Mouse (Mus musculus): Measurements from ENCODE around the gene Rab6b. TPM values are rescaled to one million over a fixed set of nuclear protein-coding genes. Genes with fewer than 3 reads are reported as not detected.

The Rab6b gene
- 1.1 and 1.8 TPM in 2 replicates for total RNA-seq (2014; fragmentation: Nextera tagmentation)
- total RNA-seq (2017) = 0.30 and 0.38 TPM in 2 replicates

DNA sequence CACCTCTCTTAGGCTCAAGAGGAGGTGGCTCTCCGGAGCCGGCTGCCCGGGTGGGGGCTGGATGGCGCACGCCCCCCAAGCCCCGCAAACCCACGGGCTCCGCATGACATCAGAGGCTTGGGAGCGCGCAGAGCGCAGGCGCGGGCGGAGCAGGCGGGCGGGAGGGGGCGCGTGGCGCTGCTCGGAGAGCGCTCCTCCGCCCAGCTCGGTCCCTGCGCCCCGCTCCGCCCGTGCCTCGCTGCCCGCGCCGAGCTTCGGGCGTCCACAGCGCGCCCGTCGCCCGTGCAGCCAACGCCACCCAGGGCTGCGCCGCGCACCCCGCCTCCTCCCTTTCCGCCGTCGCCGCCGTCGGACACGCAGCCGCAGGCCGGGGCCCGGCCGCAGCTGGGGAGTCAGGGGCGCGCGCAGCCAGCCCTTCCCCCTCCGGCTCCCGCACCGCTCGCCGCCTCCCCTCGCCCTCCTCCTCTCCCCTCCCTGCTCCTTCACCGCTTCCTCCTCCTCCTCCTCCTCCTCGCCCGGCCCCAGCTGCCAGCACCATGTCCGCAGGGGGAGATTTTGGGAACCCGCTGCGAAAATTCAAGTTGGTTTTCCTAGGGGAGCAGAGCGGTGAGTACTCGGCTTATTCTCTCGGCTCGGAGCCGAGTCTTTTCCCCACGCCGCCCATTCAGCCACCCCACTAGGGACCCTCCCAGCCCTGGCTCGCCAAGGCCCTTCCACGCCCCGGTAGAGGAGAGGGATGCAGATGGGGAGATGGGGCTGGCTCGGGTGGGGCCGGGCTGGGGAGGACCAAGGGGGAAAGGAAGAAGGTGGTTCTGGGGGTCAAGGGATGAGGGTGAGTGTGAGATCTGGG lies at the start of gene Rab6b:
Gene Rab6b (plus strand): TSS at position 167 of the 850 bp plus-strand sequence.
- ATAC-seq (replicated peaks; ENCODE audit: low FRiP score, low TSS enrichment, poor library complexity, severe bottlenecking) = no peak

DNA sequence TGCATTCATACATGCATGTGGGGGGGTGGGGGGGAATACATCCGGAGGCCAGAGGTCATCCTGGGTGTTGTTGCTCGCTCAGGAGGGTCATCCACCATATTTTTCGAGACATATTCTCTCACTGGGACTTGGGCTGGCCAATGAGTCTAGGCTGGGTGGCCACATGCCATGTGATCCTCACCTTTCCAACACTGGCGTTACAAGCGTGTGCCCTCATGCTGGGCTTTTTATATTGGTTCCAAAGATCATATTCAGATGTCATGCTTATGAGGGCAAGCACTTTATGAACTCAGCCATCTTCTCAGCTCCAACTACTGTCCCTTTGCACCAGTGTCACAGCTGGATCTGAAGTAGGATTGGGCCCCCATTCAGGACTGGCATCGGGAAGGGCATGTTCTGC lies 48.0 kb upstream of the Rab6b start:
- ATAC-seq (replicated peaks; ENCODE audit: low FRiP score, low TSS enrichment, poor library complexity, severe bottlenecking) = no peak

DNA sequence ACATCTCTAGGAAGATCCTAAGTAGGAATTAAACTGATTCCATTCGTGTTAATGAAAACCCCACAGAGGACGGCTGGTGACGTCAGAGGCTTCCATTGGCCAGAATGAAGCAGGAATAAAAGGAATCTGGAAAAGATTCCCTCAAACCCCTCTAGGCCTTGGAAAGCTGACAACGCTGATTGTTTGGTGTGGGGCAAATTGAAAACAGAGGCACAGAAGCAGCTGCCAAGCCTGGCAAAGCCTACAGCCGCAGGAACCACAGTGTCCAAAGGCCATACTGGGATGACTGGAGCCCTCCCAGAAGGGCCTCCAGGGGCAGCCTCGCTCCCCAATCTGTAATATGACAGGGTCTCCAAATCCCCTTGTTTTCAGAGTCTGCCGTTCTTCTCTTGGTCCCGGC lies 44.7 kb upstream of the Rab6b start:
- no peak for ATAC-seq (replicated peaks; ENCODE audit: low FRiP score, low TSS enrichment, poor library complexity, severe bottlenecking)

DNA sequence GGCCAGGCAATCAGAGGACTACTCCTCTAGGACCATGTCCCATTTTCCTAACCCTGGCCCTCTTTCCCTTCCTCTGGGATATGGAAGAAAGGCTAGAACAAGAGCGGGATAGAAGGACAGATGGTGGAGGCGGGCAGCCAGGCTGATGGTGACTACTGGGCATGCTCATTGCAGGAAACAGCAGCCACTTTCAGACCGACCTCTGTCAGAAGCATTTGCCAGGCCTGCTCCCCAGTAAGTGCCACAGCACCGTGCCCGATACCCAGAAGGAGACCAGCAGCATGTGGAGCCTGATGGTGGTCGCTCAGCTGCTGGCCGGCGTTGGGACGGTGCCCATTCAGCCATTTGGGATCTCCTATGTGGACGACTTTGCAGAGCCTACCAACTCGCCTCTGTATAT lies 43.9 kb upstream of the Rab6b start:
- ATAC-seq (replicated peaks; ENCODE audit: low FRiP score, low TSS enrichment, poor library complexity, severe bottlenecking) = no peak

DNA sequence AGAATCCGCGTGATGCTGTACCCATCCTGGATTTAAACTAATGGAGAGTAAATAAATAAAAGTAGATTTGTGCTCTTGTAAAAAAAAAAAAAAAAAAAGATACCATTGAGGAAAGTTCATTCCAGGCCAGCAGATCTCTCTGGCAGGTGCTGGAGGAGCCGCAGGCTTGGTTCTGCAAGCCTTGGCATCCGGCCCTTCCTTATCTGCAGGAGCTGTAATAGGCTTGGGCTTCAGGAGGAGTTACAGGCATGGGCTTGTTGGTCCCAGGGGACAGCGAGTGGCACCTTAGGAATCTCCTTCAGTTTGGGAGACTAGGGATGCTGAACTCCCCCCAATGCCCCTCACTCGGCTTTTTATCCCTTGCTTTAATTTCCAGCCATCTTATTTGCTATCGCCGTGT lies 42.8 kb upstream of the Rab6b start:
- no peak for ATAC-seq (replicated peaks; ENCODE audit: low FRiP score, low TSS enrichment, poor library complexity, severe bottlenecking)

DNA sequence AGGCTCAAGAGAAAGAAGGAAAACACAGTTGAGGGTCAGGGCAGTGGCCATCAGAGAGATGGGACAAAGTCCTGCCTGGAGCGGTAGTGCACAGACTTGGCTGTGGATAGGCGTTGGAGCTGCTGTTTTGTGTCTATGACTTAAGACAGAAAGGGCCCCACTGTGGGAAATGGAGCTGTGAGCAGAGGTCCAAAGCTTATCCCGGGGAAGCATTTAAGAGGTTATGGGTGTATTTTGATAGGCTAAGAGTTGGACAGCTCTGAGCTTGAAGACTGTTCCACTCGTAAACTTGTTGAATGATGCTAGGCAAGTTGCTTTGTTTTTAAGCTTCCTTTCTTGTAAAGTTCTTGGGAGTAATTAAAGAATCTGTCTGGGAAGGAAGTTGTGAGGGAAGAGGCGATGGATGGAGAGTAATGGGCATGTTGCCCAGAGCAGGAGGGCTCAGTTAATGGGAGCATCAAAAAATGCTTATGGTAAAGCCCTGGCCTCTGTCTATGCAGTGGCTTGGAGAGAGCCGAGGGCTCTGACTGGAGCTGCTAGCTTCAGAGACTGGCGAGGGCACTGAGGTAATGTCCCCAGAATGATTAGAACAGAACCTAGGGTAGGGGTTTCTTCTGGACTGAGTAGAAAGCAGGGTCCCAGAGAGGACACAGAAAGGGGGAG lies 39.9 kb upstream of the Rab6b start:
- no peak for ATAC-seq (replicated peaks; ENCODE audit: low FRiP score, low TSS enrichment, poor library complexity, severe bottlenecking)

DNA sequence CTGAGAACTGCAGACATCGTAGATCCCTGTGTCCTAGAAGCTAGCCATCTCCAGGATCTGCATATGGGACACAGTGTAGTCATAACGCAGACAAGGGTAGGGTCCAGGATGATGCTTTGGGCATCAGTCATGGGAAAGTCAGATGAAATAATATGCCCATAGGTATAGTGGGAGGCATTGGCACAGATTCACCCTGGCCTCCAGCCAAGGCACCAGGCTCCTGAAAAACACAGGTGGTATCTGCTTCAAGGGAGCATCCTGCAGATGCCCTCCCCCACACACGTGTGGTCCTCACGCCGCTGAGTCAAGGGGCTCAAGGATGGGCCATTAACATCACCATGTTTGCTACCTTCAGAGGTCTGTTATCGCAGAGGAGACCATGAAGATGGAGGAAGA lies 39.4 kb upstream of the Rab6b start:
- ATAC-seq (replicated peaks; ENCODE audit: low FRiP score, low TSS enrichment, poor library complexity, severe bottlenecking) = no peak

DNA sequence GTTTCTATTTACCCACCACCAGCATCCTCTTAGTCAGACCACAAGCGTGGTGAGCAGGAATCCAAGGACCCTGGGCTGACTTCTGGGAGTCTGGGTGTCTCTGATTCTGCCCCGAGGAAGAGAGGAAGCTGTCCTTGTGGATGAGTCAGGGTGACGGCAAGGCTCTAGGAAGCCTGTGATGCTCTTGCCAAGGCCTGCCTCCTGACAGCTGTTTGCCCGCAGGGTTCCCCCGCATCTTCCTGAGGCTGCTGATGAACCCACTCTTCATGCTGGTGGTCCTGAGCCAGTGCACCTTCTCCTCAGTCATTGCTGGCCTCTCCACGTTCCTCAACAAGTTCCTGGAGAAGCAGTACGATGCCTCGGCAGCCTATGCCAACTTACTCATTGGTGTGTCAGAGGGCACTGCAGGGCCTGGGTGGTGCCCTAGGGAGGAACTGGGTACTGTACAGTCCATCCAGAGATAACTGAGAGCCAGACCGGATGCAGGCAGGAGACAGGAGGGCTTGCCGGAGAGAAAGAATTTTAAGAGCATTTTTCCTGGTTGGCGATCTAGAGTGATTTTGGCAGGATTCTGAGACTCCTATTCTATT lies 38.6 kb upstream of the Rab6b start:
- no peak for ATAC-seq (replicated peaks; ENCODE audit: low FRiP score, low TSS enrichment, poor library complexity, severe bottlenecking)

DNA sequence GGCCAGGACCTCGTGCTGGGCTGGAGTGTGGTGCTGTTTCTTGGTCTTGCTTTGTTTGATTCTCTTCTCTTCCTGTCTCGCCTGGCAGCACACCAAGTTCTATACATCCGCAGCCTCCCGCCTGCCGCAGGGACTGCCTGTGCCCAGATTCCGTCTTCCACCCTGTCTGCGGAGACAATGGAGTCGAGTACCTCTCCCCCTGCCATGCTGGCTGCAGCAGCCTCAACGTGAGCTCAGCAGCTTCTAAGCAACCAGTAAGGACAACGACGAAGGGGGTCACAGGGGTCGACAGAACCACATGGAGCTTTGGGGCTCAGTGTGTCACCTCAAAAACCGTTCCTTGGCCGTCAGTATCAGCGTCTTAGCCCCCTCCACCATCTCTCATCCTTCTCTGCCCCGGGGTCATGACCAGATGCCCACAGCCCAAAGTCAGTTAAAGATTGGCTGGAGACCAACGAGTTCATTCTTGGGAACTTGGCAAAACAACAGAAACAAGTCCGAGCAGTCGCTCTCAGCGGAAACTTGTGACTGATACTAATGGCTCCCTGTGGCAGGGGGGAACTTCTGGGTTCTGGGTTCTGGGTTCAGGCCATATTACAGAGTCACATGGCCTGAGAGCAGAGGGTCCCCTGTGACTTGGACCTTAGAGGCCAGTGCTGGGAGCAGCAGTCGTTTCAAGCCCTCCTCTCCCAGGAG lies 34.6 kb upstream of the Rab6b start:
- ATAC-seq (replicated peaks; ENCODE audit: low FRiP score, low TSS enrichment, poor library complexity, severe bottlenecking) = no peak

DNA sequence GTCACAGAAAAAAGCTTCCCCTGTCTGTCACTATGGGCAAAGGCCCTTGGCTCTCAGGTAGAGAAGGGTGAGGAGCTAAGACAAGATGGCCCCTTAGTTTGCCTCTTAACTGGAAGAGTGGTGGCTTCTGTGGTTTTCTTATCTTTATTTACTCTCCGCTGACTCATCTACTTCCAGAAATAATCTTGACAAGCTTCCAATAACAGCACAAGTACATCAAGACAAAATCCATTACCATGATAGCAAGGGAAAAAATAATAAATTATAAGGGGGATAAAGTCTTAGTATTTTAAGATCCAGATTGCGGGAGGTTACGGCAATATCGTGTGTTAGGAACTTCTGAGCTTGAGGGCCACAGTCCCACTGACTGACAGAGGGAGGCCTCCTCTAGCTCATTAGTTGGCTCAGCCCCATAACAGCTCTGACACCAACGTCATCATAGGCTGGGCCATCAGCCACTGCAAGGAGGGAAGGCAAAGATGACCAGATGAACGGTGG lies 33.3 kb upstream of the Rab6b start:
- peak; percentile 56; the same call in 1 of the 2 replicates for ATAC-seq (replicated peaks; ENCODE audit: low FRiP score, low TSS enrichment, poor library complexity, severe bottlenecking)

DNA sequence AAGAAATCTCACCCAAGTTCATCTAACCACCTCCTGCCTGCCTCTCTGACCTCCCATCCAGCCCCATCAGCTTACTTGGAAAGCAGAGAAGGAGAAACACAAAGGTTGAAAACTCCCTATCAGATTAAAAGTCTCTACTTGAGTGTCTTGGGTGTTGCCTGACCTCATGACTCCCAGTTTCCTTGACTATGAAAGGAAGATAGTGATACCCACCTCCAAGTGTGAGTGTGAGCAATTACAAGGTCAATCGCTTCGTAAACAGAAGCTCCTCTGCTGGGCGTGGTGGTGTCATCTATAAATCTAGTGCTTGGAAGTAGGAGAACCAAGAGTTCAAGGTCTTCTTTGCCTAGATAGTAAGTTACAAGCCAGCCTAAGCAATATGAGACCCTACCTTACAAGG lies 31.4 kb upstream of the Rab6b start:
- no peak for ATAC-seq (replicated peaks; ENCODE audit: low FRiP score, low TSS enrichment, poor library complexity, severe bottlenecking)

DNA sequence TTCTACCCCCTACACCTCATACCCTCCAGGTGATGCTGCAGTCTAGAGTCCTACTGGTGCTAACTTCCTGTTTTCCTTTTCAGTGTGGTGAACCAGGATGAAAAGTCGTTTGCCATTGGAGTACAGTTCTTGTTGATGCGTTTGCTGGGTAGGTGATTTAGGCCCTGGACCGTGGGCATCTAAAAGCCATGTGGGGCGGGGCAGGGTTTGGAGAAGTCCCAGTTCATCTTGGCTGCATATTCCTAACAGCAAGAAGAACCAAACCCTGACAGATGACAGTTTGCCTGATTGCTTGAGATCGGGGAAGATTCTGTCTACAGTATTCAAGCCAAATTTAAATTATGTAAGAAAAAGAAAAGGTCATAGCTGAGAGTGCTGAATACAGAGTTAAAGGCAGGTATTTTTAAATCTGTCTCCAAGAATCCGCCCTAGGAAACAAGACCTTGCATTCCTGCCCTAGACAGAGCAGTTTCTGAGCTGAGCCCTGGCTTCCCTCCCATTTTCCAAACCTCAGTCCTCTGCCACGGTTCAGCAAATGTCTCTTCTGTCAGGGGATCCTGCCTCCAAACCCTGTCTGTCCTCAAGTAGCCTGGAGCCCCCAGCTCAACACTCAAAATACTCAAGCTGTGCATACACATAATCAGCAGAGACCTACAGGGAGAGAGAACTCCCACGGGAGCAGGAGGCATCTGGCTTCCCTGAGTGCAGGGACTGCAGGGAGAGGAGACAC lies 29.2 kb upstream of the Rab6b start:
- ATAC-seq (replicated peaks; ENCODE audit: low FRiP score, low TSS enrichment, poor library complexity, severe bottlenecking) = no peak

DNA sequence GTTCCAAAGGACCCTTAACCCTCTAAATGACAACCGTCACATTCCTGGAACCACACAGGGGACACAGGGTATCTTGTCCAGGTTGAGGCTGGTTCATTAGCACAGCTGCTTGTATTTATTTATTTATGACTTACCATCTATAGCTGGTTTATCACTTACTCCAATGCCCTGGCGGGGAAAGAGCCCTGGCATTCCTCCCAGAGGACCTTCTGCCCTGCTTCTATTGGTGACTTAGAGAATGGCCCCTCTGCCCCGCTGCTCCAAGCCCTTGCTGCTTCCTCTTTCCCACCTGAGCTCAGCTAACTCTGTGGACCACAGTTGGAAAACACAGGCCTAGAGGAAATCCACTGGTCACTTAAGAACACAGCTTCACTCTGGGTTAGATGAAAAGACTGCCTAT lies 28.2 kb upstream of the Rab6b start:
- ATAC-seq (replicated peaks; ENCODE audit: low FRiP score, low TSS enrichment, poor library complexity, severe bottlenecking) = no peak

DNA sequence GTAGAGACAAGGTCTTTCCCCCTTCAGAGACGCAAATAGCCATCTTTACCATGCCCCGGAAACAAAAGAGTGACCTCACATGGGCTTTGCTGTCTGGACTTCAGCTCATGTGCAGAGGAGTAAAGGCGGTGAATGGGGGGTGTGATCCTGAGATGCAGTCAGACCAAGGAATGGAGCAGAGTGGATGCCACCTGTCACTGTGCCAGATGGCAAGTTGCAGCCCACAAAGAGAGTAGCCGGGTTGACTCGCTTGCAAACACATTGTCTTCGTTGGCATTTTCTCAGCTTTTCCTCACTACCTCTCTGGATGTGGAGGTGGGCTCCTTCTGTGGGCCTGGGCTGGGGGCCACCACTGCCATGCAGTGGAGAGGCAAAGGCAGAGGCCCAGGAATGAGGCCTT lies 24.9 kb upstream of the Rab6b start:
- ATAC-seq (replicated peaks; ENCODE audit: low FRiP score, low TSS enrichment, poor library complexity, severe bottlenecking) = no peak

DNA sequence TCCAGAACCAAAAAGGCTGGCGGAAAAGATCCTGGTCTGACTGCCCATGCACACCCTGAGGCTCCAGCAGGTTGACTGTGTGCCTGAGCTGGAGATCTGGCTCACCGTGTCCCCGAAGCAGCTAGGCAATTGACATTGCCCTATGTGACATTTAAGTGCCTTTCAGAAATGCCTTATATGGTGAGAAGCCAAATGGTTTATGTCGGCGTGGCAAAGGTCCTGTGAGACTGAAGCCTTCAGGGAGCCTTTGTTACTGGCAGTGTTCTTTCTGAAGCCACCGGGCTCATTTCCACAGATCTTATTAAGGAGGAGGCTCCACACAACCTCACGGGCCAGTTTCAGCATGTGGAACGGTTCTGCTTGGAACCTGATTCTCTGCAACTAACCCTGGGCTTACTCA lies 24.3 kb upstream of the Rab6b start:
- no peak for ATAC-seq (replicated peaks; ENCODE audit: low FRiP score, low TSS enrichment, poor library complexity, severe bottlenecking)

DNA sequence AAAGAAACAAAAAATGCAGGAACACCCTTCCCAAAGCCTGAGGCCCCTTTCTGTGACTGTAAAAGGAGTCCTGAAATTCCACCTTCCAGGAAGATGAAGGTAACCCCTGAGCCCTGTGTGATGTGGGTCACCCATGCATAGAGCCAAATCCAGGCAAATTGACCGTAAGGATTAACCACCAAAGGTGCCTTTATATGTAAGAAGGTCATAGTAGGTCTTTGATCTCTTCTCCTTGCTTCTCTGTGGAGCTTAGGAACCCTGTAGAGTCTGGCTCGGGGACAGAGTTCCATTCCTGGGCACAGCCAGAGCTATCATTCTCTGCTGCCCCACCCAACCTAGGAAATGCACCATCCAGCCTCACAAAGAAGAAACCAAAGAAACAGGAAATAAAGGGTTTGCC lies 22.9 kb upstream of the Rab6b start:
- no peak for ATAC-seq (replicated peaks; ENCODE audit: low FRiP score, low TSS enrichment, poor library complexity, severe bottlenecking)

DNA sequence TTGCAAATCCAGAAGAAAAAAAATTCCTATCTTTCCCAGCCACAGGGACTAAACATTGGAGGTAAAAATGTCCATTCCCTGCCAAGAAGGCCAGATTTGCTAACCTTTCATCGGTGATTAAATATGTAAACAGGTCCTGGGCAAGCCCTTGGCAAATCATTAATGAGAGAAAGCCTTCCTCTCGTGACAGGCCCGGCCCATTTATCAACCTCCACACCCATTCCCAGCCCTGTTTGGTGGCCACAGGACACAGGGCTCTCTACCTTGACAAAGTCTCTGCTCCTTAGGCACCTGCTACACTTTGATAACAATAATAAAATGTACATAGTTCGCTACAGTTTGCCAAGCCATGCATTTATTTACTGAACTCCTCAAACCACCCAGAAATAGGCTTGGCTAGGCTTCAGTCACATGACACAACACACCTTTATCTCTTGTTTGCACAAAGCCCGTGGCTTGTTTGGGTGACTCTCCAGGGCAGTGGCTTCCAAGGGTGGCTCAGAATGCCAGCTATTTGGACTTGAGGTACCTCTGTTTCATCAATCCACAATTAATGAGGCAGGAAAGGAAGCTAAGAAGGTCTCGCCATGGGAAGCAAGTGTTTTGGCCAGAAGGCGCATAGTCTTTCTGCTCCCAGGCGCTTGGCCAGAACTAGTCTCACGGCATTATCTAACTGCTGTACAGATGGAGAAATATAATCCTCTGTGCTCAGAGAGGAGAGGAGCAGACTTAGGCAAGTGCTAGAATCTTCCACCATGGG lies 21.3 kb upstream of the Rab6b start:
- peak; percentile 88 for ATAC-seq (replicated peaks; ENCODE audit: low FRiP score, low TSS enrichment, poor library complexity, severe bottlenecking)

DNA sequence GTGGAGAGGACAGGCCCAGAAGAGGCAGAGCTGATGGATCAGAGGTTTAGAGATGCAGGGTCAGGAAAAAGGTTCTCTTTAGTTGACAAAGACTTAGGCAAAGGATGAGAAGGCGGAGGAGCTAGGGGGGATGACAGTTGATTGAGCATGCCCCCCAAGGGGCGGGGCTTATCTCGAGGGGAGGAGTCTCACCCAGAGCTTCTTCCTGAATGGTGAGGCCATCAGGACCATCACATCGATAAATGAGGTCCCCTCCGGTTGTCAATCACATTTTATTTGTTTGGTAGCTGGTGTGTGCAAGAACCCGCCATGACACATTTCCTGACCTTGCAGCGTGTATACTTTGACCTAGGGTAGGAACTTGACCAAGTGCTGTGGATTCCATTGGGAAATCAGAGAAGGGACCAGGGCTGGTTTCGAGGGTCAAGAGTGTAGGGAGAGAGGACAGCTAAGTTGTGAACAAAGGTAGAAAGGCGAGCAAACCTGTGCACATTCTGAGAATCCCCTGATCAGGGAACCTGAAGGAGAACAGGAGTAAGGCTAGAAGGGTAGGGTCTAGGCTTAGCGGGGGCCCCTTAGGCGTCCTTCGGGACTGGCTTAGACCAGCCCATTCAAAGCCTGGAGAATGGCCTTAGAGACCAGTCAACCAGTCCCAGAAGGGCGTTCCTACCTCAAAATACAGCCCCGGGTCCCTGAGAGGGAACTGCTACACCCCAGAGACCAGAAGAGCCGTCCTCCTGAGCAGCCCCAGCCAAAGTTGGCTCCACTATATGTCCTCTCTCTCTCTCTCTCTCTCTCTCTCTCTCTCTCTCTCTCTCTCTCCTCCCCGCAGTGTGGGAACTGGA lies 20.3 kb upstream of the Rab6b start:
- ATAC-seq (replicated peaks; ENCODE audit: low FRiP score, low TSS enrichment, poor library complexity, severe bottlenecking) = no peak
